Mouse (Mus musculus) adrenal gland, postnatal 4 days (tissue): ENCODE data around the gene BC048403. TPM values are rescaled to one million over a fixed set of nuclear protein-coding genes. Genes with fewer than 3 reads are reported as not detected.

Experiments used
- DNase-seq, 2 experiments: peaks; one replicate each; pipeline ENCODE4 v3.0.0; 2021 to 2022; ENCODE audit warnings: low spot score in 2 of 2, mixed read lengths in 2 of 2
- long read RNA-seq, 2 experiments: library from polyadenylated mRNA; stranded (forward); transcript quantifications; one replicate each; pipeline ENCODE4 v2.0.0; 2021
- total RNA-seq, 2 experiments: library from RNA; stranded (reverse); gene quantifications; 2 replicates each; pipeline ENCODE4 v1.2.3; 2021

The BC048403 gene
- total RNA-seq, result 1 to 10 TPM; 9.7 TPM
- long read RNA-seq, experiment 1, partial matches to known transcripts, result 1 of 11 reads
- long read RNA-seq, experiment 1, other reads (novel, unspliced or antisense), result 2 of 11 reads
- long read RNA-seq, experiment 2, partial matches to known transcripts, result 0 of 12 reads
- long read RNA-seq, experiment 2, other reads (novel, unspliced or antisense), result 5 of 12 reads

DNA sequence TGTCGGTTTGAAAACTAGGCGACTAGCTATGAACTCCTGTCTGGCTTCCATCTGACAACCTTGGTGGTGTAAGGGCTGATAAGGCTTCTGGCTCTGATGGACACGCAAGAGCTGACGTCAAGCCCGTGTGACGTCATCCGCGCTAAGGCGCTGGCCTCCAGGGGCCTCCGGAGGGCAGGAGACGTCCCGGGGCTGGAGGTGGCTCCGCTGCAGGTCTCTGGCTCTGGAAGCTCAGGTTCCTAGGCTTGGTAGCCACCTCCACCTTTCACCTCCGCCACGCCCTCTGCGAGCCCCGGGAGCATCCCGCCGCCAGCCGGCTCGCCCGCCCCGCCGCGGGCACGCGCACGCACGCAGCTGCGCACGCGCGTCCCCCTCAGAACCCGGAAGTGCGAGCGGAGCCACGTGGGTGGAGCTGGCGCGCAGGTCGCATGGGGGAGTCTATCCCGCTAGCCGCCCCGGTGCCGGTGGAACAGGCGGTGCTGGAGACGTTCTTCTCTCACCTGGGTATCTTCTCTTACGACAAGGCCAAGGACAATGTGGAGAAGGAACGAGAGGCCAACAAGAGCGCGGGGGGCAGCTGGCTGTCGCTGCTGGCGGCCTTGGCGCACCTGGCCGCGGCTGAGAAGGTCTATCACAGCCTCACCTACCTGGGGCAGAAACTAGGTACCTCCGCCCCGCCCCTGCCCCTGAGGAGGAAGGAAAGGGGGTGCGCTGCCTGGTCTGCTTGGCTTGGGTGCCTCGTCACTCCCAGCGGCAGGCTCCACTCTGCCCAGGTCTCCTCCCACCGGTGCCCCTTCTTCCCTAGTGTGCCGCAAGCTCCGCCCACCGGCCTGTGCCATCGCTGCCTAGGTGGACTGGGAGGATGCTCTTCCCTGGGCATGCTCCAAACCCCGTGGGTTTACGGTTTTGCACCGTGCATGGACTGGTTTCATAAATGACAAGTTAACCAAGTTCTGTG lies at the start of gene BC048403:
BC048403 (plus strand) TSS at position 390 of the 958 bp plus-strand sequence.
- DNase-seq, result peak; percentile 64 to 74

- DNase-seq, result no peak
These were observed 46.7 kb upstream of the BC048403 start for GRCm38 (mm10) chr10:121692944-121693579.

DNA sequence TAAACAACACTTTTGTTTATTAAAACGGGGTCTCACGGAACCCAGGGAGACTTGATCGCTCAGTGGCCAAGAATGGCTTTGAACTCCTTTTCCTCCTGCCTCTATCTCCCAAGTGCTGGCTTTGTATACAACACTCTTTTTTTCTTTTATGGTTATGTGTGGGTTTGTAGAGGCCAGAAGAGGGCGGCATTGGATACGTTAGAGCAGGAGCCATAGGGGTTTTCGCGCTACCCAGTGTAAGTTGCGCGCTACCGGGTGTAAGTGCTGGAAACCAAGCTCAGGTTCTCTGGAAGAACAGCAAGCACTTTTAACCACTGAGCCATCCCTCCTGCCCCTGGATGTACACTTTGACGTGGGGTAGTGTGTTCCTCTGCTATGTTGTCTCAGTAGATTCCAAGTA lies 45.2 kb upstream of the BC048403 start:
- no peak for DNase-seq

- DNase-seq, result no peak
These were observed 38.2 kb upstream of the BC048403 start for GRCm38 (mm10) chr10:121701296-121702248.

- DNase-seq, result no peak
These were observed 36.1 kb upstream of the BC048403 start for GRCm38 (mm10) chr10:121703619-121704018.

- no peak for DNase-seq
These were observed 34.9 kb upstream of the BC048403 start for GRCm38 (mm10) chr10:121704871-121705270.

GRCm38 (mm10) chr10:121705399-121706163 lies 34.2 kb upstream of the BC048403 start:
- DNase-seq, result no peak

- DNase-seq, result no peak
These were observed 22.9 kb upstream of the BC048403 start for GRCm38 (mm10) chr10:121716862-121717261.

DNA sequence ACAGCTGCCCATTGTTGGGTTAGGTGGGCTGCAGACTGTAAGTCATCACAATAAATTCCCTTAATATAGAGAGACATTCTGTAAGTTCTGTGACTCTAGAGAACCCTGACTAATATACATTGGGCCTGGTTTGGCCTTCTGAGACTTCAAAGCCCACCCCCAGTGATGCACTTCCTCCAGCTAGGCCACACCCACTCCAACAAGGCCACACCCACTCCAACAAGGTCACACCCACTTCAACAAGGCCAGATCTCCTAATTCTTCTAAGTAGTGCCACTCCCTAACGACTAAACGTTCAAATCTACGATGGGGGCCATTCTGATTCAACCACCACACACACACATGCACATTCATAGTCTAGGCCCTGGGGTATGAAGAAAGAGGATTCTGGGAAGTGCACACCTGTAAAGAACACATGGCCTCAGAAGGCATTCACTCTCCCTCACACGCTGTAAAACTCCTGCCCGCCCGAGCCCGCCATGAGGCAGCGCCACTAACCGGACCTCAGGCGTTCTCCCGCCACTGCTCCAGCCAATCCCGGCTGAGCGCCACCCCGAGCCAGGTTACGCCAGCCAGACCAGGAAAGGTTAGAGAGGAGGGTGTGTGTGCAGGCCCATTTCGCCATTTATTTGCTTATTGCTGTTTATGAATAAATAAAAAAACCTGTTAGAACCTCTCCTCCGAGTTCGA lies 20.7 kb upstream of the BC048403 start:
- DNase-seq, result no peak

- DNase-seq, result no peak
These were observed 19.0 kb upstream of the BC048403 start for GRCm38 (mm10) chr10:121720701-121721100.

DNA sequence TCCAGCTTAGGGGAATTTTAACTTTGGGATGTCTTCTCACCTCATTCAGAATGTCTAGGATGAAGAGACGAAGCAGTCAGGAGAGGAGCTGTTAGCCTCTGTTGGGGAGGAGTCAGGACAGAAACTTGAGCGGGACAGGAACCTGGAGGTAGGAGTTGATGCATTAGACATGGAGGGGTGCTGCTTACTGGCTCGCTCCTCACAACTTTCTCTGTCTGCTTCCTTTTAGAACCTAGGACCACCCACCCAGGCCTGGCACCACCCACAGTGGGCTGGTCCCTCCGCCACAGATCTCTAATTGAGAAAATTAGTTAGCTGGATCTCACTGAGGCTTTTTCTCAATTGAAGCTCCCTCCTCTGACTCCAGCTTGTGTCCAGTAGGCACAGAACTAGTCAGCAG lies 13.2 kb upstream of the BC048403 start:
- no peak for DNase-seq

DNA sequence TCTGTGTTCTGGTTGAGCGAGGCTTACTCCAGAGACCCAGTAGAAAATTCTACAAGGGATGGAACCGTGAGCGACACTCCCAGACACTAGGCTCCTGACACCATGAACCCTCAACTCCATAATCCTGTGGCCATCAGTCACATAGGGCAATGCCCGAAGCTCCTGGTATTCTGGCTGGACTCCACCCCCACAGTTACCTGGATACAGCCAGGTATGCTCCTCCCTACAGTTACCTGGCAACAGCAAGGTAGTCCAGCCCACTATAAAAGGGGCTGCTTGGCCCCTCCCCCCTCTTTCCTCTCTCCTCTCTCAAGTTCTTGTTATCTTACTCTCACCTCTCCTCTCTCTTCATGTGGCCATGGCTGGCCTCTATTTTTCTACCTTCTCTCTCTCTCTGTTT lies 12.6 kb upstream of the BC048403 start:
- DNase-seq, result no peak

DNA sequence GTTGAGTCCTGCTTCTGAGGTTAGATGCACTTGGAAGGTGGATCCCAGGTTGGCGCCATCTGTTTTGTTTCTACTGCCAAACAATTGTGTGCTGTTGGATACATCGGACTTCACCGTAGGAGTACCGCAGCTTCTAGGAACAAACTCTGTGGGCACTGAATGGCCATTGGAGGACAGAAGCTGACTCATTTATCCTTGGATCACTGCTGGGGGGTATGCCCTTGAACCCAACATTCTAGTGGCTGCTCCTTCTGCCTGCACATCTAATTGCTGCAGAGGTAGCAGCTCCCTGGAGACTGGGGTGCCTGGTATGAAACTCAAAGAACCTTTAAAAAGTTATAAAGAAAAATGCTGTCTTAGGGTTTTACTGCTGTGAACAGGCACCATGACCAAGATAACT lies 11.5 kb upstream of the BC048403 start:
- no peak for DNase-seq

DNA sequence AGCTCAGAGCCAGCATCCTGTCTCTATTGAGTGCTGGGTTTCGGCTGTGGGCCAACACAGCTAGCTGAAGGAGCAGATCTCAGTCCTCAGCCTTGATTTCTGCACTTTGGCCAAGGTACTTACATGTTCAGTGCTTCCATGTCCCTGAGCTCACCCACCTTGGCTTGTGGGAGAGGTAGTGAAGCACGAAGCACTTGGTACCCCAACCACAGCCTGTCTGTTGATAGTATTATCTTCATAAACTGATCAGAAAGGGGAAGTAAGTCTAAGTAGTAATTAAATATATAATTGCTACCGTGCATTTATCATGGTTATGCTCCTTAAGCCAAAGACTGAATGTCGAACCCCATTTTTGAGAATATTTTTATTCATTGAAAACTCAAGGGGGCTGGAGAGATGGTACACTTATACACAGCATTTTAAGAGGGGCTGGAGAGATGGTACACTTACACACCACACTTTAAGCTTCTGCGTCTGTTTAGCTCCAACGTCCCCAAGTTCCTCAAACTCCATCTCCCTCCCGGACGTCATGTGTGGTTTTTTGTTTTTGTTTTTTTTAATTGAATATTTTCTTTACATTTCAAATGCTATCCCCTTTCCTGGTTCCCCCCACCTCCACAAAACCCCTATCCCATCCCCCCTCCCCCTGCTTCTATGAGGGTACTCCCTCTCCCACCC lies 8.6 kb upstream of the BC048403 start:
- DNase-seq, result no peak

DNA sequence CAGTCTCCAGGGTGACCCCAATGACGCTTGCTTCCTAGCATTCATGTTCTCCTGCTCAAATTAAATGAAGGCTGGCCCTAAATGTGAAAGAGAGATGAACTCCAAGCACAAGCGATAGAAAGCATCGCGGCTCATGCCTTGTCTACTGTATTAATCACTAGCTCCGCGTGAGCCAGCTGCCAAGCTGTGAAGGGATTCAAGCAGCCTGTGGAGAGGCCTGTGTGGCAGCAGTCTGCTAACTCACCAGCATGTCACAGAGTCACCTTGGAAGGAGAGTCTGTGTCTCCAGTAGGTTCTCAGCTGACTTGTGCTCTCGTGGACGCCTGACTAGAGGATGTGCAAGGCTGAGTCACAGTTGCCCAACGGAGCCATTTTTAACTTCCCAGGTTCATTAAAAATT lies 7.2 kb upstream of the BC048403 start:
- no peak for DNase-seq

GRCm38 (mm10) chr10:121737256-121737655 lies 2.5 kb upstream of the BC048403 start:
- no peak for DNase-seq

- DNase-seq, result no peak
These were observed 2.6 kb downstream of the BC048403 start for GRCm38 (mm10) chr10:121742336-121742735.

- no peak for DNase-seq
These were observed 10.4 kb downstream of the BC048403 start for GRCm38 (mm10) chr10:121750175-121750574.

DNA sequence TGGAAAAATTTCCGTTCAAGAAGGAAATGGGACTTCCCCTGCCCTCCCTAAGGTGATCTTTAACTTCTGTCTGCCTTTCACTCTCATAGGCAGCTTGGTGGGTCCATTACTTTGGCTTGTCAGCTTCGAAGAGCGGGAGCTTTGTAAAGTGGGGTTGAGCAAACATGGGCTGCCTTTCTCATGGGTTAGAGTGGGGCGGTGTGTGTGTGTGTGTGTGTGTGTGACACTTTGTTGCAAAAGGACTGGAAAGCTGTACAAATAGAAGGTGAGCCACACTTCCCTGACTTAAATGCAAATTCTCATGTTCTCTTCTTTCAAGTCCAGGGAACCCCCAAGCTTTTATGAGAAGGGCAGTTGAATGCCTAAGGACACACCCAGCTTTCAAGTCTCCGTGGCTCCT lies 14.5 kb downstream of the BC048403 start:
- no peak for DNase-seq
